Mouse (Mus musculus) lung, adult 2 months (tissue): ENCODE measurements around the gene Dapk1. TPM values are rescaled to one million over a fixed set of nuclear protein-coding genes. Genes with fewer than 3 reads are reported as not detected.
"Not testable (repeated sequence)": the region's sequence is repeated elsewhere in the genome, so short reads cannot be mapped to it uniquely, and the experiment has no call there.

ENCODE experiments used
- DNase-seq: peaks from one replicate; pipeline ENCODE4 v3.0.0; 2022
- H3K4me1 ChIP-seq: fragments of 200-500 bp; 2 replicates; pipeline ENCODE4 v1.6.1; 2011; ENCODE audit warnings: low read length; ENCODE audit not compliant: control insufficient read depth, insufficient read depth
- H3K4me3 ChIP-seq: fragments of 200-500 bp; replicated peaks from 2 replicates; pipeline ENCODE3; 2011; ENCODE audit warnings: low read depth, mild to moderate bottlenecking, control low read depth, low read length; ENCODE audit errors: extremely low read depth
- CTCF ChIP-seq: fragments of 200-500 bp; IDR thresholded peaks from 2 replicates; pipeline ENCODE4 v1.5.1; 2011; ENCODE audit warnings: mild to moderate bottlenecking, low read length, control low read depth; ENCODE audit not compliant: insufficient read depth
- POLR2A ChIP-seq: fragments of 200-500 bp; IDR thresholded peaks from 2 replicates; pipeline ENCODE4 v1.6.1; 2011; ENCODE audit warnings: low read depth, mild to moderate bottlenecking, control low read depth, low read length, borderline replicate concordance; ENCODE audit errors: extremely low read depth
- WGBS: fragments of 180-500 bp; shearing (Covaris S2); methylation state at CpG from one replicate; pipeline ENCODE4 v1.1.7; 2018; 5-methylcytosine and 5-hydroxymethylcytosine counted together
- polyA plus RNA-seq: library from polyadenylated mRNA; depleted of rRNA; stranded (reverse); fragments of >200 nt; gene quantifications from 2 replicates; pipeline ENCODE4 v1.2.3, GENCODE M21; 2012

The Dapk1 gene
- polyA plus RNA-seq, 1 experiment, result 96.9 TPM

- no peak for DNase-seq
- WGBS, result 71% methylated on average over 3 of the region's 3 CpGs
- TF ChIP-seq CTCF (no peak), POLR2A (no peak)
- H3K4me1 ChIP-seq, result peaks cover 3% of the 10 kb centered on the region
- no peak overlapping the region for H3K4me3 ChIP-seq
Measured at GRCm38 (mm10) chr13:60578541-60578940, 23.2 kb upstream of the Dapk1 start.

DNA sequence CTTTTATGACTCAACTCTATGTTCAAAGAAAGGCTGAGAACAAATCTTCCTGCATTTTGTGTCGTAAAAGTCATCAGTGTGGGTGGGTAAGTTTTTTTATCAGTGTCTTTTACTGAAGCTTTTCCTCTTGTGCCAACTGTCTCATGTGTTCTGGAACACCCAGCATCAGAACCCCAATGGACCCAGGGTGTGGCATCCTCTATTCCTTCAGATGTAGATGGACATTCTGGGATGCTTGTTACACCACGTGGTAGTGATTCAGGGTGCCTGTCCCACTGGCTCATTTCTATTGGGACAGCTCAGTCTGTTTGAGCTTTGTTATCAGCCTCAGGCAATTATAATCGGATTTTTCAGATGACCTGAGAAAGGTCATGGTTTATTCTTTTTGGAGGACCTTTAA, 6.9 kb upstream of the Dapk1 start:
- DNase-seq, result no peak
- no peak for TF ChIP-seq CTCF
- TF ChIP-seq POLR2A, result no peak
- H3K4me3 ChIP-seq, result no peak overlapping the region
- no peaks in the 10 kb centered on the region for H3K4me1 ChIP-seq
- 51% methylated on average over 3 of the region's 3 CpGs for WGBS

DNA sequence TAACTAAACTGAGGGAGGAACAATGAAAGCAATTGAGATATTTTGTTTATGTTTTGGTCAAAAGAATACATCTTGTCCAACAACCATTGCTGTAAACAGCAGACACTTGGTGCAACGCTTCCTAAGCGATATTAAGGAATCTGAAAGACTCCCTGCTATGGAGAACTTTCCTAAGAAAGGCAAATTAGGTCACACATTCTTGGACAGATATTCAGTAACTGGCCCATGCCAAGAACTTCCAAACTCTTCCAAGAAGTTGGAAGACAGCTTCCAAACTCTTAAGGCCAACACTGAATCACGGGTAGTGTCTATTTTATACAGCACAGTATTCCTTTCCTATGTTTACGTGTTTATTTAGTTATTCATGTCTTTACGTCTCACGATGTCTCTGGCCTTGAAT, 6.2 kb upstream of the Dapk1 start:
- TF ChIP-seq POLR2A (no peak), CTCF (no peak)
- Histone ChIP-seq H3K4me3 (no peak overlapping the region), H3K4me1 (no peaks in the 10 kb centered on the region)
- DNase-seq, result no peak
- 71% methylated on average over 6 of the region's 6 CpGs for WGBS

DNA sequence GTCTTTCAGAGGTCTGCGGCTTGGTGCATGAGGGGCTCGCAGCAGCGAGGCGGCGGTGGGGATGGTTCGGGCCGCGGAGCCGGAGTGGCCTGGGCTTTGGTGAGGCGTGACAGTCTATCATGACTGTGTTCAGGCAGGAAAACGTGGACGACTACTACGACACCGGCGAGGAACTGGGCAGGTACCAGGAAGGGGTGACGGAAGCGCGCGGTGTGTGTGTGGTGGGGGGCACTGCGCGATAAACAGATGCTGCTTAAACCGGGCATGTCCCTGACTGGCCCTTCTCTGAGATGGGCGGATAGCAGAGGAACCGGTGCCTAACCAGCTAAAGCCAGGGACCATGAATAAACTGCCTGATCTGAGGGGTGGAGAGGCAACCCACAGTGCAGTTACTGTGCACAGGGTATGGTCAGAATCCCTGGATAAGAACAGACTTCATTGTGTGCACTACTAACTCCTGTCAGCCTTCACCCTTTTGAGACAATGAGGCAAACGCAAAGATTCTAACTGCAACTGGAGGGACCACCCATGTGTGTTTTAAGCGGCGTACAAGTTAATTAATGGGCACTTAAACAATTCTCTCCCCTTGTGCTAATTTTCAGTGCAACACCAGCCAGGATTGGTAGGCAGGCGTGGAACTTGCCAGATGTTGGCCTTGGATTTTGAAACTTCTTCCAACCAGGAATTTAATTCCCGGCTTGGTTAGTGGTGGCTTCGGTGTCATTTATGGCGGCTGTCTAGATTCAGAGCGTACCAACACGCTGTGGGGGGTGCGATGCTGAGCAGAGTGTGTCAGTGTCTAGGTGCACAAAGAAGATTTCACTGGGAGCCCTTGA, 887 bp downstream of the Dapk1 start:
- TF ChIP-seq POLR2A, result 0 out of 2 replicates have a peak, but pooled peaks have one; percentile 31
- TF ChIP-seq CTCF, result no peak
- Histone ChIP-seq H3K4me3 (peak overlapping the region; percentile 77), H3K4me1 (peaks cover 2% of the 10 kb centered on the region; the same call in 1 of the 2 replicates)
- peak; percentile 65 for DNase-seq
- WGBS, result 11% methylated on average over 34 of the region's 34 CpGs

GRCm38 (mm10) chr13:60603252-60603562, 1.5 kb downstream of the Dapk1 start:
- no peak for DNase-seq
- Histone ChIP-seq H3K4me3 (peak overlapping the region; percentile 39), H3K4me1 (peaks cover 2% of the 10 kb centered on the region; the same call in 1 of the 2 replicates)
- TF ChIP-seq CTCF (no peak), POLR2A (no peak)
- WGBS, result 29% methylated on average over 5 of the region's 5 CpGs

DNA sequence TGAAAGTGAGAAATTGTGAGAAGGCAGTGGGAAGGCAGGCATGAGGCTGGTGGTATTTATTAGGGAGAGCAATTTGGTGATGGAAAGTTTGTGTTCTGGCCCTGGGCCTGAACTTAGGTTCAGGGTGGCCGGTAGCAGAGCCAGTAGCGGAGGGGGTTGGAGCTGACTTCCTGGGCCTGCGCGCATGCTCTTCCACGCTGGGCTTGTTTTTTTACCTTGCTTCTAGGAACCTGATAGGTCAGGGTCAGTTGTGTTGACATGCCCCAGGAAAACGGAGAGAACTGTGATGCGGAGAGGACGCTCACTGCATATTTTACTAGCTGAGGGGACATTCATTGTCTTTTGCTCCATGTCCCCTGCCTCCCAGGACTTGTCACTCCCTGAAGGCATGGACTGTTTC, 5.7 kb downstream of the Dapk1 start:
- peaks cover 2% of the 10 kb centered on the region; the same call in 1 of the 2 replicates for H3K4me1 ChIP-seq
- no peak for DNase-seq
- TF ChIP-seq CTCF, result no peak
- H3K4me3 ChIP-seq, result no peak overlapping the region
- 83% methylated on average over 8 of the region's 8 CpGs for WGBS

GRCm38 (mm10) chr13:60608411-60609046, 6.8 kb downstream of the Dapk1 start:
- DNase-seq, result no peak

DNA sequence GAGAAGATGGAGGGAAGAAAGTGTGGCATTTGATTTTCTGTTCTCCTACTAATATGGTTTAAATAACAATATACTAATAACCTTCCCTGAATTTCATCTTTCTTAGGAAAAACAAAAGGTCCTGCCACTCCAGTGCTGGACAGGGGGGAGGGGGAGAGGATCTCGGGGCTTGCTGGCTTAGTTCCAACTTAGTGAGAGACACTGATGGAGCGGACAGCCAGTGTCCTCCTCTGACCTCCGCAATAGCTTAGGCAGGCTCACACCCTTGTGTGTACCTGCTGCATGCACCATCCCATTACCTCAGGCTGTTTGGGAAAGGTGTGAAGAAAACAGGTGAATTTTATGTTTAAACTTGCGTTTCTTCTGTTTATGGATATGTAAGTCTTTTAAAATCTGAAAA, 7.5 kb downstream of the Dapk1 start:
- H3K4me3 ChIP-seq, result no peak overlapping the region
- H3K4me1 ChIP-seq, result peaks cover 2% of the 10 kb centered on the region; the same call in 1 of the 2 replicates
- TF ChIP-seq POLR2A (no peak), CTCF (no peak)
- 56% methylated on average over 4 of the region's 4 CpGs for WGBS
- DNase-seq, result no peak

More at GRCm38 (mm10) chr13:60608411-60609046, 6.8 kb downstream of the Dapk1 start:
- no peak for TF ChIP-seq CTCF
- TF ChIP-seq POLR2A, result no peak
- H3K4me3 ChIP-seq, result no peak overlapping the region
- H3K4me1 ChIP-seq, result peaks cover 2% of the 10 kb centered on the region; the same call in 1 of the 2 replicates
- 64% methylated on average over 8 of the region's 8 CpGs for whole genome bisulfite sequencing

GRCm38 (mm10) chr13:60610558-60610957, 8.8 kb downstream of the Dapk1 start:
- Histone ChIP-seq H3K4me3 (no peak overlapping the region), H3K4me1 (peaks cover 2% of the 10 kb centered on the region; the same call in 1 of the 2 replicates)
- DNase-seq, result no peak
- 70% methylated on average over 6 of the region's 6 CpGs for WGBS
- TF ChIP-seq CTCF (no peak), POLR2A (no peak)

GRCm38 (mm10) chr13:60610971-60611370, 9.2 kb downstream of the Dapk1 start:
- 89% methylated on average over 6 of the region's 6 CpGs for WGBS
- DNase-seq, H3K4me1 ChIP-seq, H3K4me3 ChIP-seq: not testable (repeated sequence)
